ENCODE assay signal across 19 mouse cellular contexts in genomic region chr2:80441386-80441785, GRCm38 (mm10). TPM values are rescaled to one million over a fixed set of nuclear protein-coding genes. Genes with fewer than 3 reads are reported as not detected.
A peak's percentile ranks its signal among the peaks of the same experiment; 100 is the strongest.
DNase-seq lines count a peak whose midpoint lies in the region.
"Had no signal": no experiment of that assay in that cellular context is flagged by ENCODE, and none has a peak within 500 bp of the region (broad histone marks: within the 10 kb centered on the region; RNA-seq: fewer than 3 reads in every experiment).

No protein-coding gene starts in this region.

- peak; percentile 41 for DNase-seq in adrenal gland, adult 8-10 months
- no peak for DNase-seq in adrenal gland, postnatal 25 days
- DNase-seq in heart, adult 18-20 months: peak; percentile 25 to 29
- DNase-seq in heart, postnatal 36 days: no peak
- peak; percentile 65 to 69 for DNase-seq in kidney, adult 8-10 months
- peak; percentile 15 for DNase-seq in kidney, postnatal 10 days
- no peak for DNase-seq in cerebellum, adult 9-10 months
- DNase-seq in spleen, postnatal 14 days (ENCODE audit: low spot score in 2 of 2): no peak
- DNase-seq: cerebellum, adult 11-12 months; cerebellum, postnatal 10 days; liver, postnatal 0 days; lung, postnatal 4 days; right cerebral cortex, adult 18-20 months; spleen, adult 18-20 months; thymus, adult 2 months; thymus, postnatal 36 days had no signal

- intact Hi-C loops in heart, postnatal 36 days (cut with DNase I): loop anchor here (10.0 kb wide), 1 partner anchor 57 kb away; no protein-coding TSS in a partner anchor

RNA-seq across cellular contexts. Expression of gene Frzb, which starts 6.0 kb away (rescaled TPM):
- total RNA-seq in adrenal gland, adult 8-10 months (2022): 100 to 1,000 TPM in 2 of 4 experiments, 1 to 10 TPM in 2; 3.6 to 312 (median 140) TPM
- 175 and 335 TPM in 2 replicates for total RNA-seq in adrenal gland, postnatal 25 days (2021)
- total RNA-seq in heart, adult 18-20 months (2021): 1 to 10 TPM; 4.9 to 5.0 TPM
- 1 to 10 TPM; 5.3 to 5.9 TPM for total RNA-seq in heart, postnatal 36 days (2021)
- total RNA-seq: common myeloid progenitor, adult 5-6 weeks; hematopoietic stem cell, adult 5-6 weeks; neutrophil, adult 5-6 weeks had no signal

Comparison
In these comparisons a context has a peak if more than half of its experiments do, and no peak if none do; other contexts are left out.
1. DNase-seq: peak in adrenal gland, adult 8-10 months (single experiment), heart, adult 18-20 months (2 of 2), kidney, adult 8-10 months (2 of 2) and kidney, postnatal 10 days (single experiment); none in adrenal gland, postnatal 25 days (single experiment), heart, postnatal 36 days (0 of 2), cerebellum, adult 9-10 months (single experiment) and spleen, postnatal 14 days (0 of 2).